Mouse (Mus musculus): ENCODE data around the gene Gm21409.
"Not testable (repeated sequence)": the region's sequence is repeated elsewhere in the genome, so short reads cannot be mapped to it uniquely, and the experiment has no call there.

Gm21409 gene

DNA sequence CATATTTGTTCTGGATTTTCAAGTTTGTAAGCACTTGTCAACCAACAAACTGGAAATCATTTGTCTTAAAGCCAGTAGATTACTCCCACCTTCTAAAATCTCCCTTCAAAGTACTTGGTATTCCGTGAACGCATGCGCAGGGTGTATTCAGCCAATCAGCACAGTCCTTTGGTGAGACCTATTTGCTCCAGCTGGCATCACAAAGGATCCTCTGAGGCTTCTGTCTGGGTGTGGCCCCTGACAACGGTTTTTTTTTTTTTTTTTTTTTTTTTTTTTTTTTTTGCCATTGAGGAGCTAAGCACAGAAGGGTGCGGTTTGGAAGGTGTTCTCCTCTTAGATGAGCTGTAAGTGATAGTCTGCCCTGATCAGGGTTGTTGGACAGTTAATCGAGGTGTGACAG is at the start of gene Gm21409:
TSS of gene Gm21409 (plus strand) at position 301 of the 400 bp plus-strand sequence.
- DNase-seq = not testable (repeated sequence)

All from cerebellum, adult 11 months (tissue).